Mouse (Mus musculus) midbrain, postnatal 0 days (tissue): ENCODE measurements around the gene Arhgap25. TPM values are rescaled to one million over a fixed set of nuclear protein-coding genes. Genes with fewer than 3 reads are reported as not detected.

Source experiments
- ATAC-seq: fragments of 200-750 bp; cut with Nextera tagmentation; 2 replicates; pipeline ENCODE4 v1.8.0; 2017; ENCODE audit warnings: moderate number of reproducible peaks, mild to moderate bottlenecking, moderate TSS enrichment, moderate library complexity; ENCODE audit not compliant: low FRiP score
- DNase-seq: peaks from one replicate; pipeline ENCODE4 v3.0.0-alpha.2; 2015; ENCODE audit warnings: low spot score
- H3K27ac ChIP-seq: fragments of 300-500 bp; sonication (generic); 2 replicates; pipeline ENCODE4 v1.5.1; 2014; ENCODE audit warnings: low read depth, mild to moderate bottlenecking, low read length, mixed read lengths
- H3K27me3 ChIP-seq: fragments of 300-500 bp; sonication (generic); 2 replicates; pipeline ENCODE4 v1.6.1; 2014; ENCODE audit warnings: low read length, control low read depth, mixed read lengths; ENCODE audit not compliant: insufficient read depth
- H3K36me3 ChIP-seq: fragments of 300-500 bp; sonication (generic); 2 replicates; pipeline ENCODE4 v1.6.1; 2014; ENCODE audit warnings: low read length, control low read depth, mixed read lengths; ENCODE audit not compliant: insufficient read depth
- H3K4me1 ChIP-seq: fragments of 300-500 bp; sonication (generic); 2 replicates; pipeline ENCODE4 v1.6.1; 2014; ENCODE audit warnings: mild to moderate bottlenecking, control low read depth, antibody characterized with exemption, low read length, mixed read lengths; ENCODE audit not compliant: insufficient read depth
- H3K4me2 ChIP-seq: fragments of 300-500 bp; sonication (generic); 2 replicates; pipeline ENCODE4 v1.6.1; 2014; ENCODE audit warnings: low read depth, mild to moderate bottlenecking, low read length, mixed read lengths; ENCODE audit not compliant: poor library complexity, severe bottlenecking
- H3K4me3 ChIP-seq: fragments of 300-500 bp; sonication (generic); 2 replicates; pipeline ENCODE4 v1.5.1; 2014; ENCODE audit warnings: low read depth, mild to moderate bottlenecking, low read length, moderate library complexity
- H3K9ac ChIP-seq: fragments of 300-500 bp; sonication (generic); replicated peaks from 2 replicates; pipeline ENCODE4 v1.6.1; 2014; ENCODE audit warnings: mild to moderate bottlenecking, low read length, moderate library complexity, mixed read lengths; ENCODE audit not compliant: poor library complexity, severe bottlenecking
- H3K9me3 ChIP-seq: fragments of 300-500 bp; sonication (generic); 2 replicates; pipeline ENCODE4 v1.6.1; 2016; ENCODE audit warnings: low read length, control low read depth
- CTCF ChIP-seq: IDR thresholded peaks from 2 replicates; pipeline ENCODE4 v1.5.1; 2016; ENCODE audit warnings: antibody characterized with exemption, mild to moderate bottlenecking
- WGBS: fragments of 180-500 bp; shearing (Covaris S2); extraction: QIAGEN DNeasy Blood & Tissue Kit; methylation state at CpG from one replicate; pipeline ENCODE4 v1.1.7; 2014; 5-methylcytosine and 5-hydroxymethylcytosine counted together
- polyA plus RNA-seq: library from polyadenylated mRNA; unstranded; fragments of >200 nt; fragmentation: Nextera tagmentation; extraction: Ambion mirVana; gene quantifications from 2 replicates; pipeline ENCODE4 v1.2.1, GENCODE M21; 2015
- total RNA-seq: library from RNA; depleted of rRNA; stranded (reverse); fragments of >200 nt; gene quantifications from 2 replicates; pipeline ENCODE4 v1.2.3, GENCODE M21; 2014

Arhgap25 gene
- total and polyA plus RNA-seq, 2 experiments from 2014 or later = 0.93 to 1.2 TPM

DNA sequence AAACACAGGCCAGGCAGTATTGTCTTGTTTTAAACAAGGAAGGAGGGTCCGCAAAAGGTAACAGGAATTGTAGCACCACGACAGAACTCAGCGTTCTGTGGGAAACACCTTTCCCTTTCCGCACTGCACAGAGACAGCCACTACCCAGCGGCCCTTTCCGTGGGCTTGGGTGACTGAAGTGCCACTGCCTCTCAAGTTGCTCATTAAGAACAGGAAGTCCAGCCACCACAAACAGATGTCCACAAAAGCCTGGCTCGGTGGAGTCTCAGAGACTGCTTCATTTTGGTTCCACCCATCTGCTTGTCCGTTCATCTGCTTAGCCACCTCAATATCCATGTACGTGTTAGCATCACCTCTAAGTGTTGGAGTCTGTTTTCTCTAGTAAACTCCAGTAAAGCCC lies 38.7 kb downstream of the Arhgap25 start:
- ATAC-seq (no peak), DNase-seq (no peak)
- 88% methylated on average over 9 of the region's 9 CpGs for WGBS
- H3K9me3 ChIP-seq = no peaks in the 10 kb centered on the region
- H3K4me2 ChIP-seq = no peak overlapping the region
- no peaks in the 10 kb centered on the region for H3K27me3 ChIP-seq
- no peak overlapping the region for H3K27ac ChIP-seq
- H3K36me3 ChIP-seq = no peaks in the 10 kb centered on the region
- H3K4me3 ChIP-seq = no peak overlapping the region
- H3K4me1 ChIP-seq = no peaks in the 10 kb centered on the region
- H3K9ac ChIP-seq = no peak overlapping the region
- TF ChIP-seq CTCF = no peak

DNA sequence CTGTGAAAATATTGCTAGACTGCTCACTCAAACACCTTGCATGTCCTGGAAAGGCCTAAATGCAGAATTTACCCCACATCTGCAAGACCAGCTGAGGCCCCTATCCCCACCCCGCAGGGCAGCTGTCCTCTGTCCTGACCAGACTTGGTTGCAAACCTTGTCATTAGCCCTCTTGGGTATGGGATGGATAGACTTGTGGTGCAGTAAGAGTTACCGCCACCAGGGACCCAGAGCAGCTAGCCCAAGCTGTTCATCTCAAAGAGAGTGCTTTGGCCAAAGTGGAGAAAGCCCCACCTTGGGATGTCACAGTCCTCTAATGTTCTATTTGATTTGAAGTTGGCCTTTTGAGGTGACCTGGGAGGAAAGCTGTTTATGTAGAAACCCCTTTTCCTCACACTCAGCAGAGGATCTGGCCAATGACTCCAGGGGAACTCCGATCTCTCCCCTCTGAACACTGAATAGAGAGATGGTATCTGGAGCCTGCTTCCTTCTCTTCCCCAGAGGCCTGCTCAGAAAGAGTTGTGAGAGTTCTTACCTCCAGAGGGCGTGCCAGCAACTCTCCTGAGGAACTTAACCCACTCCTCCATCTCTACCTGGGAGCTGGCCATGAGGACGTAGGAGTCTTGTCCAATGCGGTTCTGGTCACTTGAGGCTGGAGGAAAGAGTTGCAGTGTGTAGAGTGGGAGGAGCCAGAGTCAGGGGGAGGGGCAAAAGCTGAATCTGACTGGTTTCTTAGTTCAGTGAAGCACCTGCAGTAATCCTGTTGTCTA lies 45.2 kb downstream of the Arhgap25 start:
- no peaks in the 10 kb centered on the region for H3K4me1 ChIP-seq

DNA sequence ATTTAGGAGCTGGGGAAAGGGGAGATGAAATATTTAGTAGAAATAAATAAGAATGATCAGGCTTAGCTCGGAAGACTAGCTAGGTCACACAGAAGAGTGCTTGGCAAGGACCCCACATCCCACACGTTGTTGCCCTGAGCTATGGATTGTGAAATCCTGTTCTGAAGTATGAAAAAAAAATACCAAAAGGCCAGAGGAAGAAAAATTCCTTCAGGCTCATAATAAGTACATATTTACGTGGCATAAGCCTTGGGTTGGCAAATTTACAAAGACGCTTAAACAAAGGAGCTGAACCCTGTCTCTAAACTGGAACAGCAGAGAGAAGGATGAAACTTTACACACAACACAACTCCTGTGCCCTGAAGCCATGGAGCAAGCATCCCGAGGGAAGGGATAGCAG lies 48.3 kb downstream of the Arhgap25 start:
- H3K9me3 ChIP-seq = no peaks in the 10 kb centered on the region
- no peaks in the 10 kb centered on the region for H3K4me1 ChIP-seq
- no peak overlapping the region for H3K4me3 ChIP-seq
- no peak for ATAC-seq
- H3K4me2 ChIP-seq = no peak overlapping the region
- H3K27me3 ChIP-seq = no peaks in the 10 kb centered on the region
- no peaks in the 10 kb centered on the region for H3K36me3 ChIP-seq
- TF ChIP-seq CTCF = no peak
- no peak for DNase-seq
- H3K27ac ChIP-seq = no peak overlapping the region
- 70% methylated on average over 5 of the region's 5 CpGs for WGBS
- H3K9ac ChIP-seq = no peak overlapping the region

More for the DNA sequence above, 45.2 kb downstream of the Arhgap25 start:
- no peaks in the 10 kb centered on the region for H3K36me3 ChIP-seq
- H3K27me3 ChIP-seq = no peaks in the 10 kb centered on the region
- no peaks in the 10 kb centered on the region for H3K9me3 ChIP-seq
- 0 out of 2 replicates have a peak, but pooled peaks have one; percentile 2 for TF ChIP-seq CTCF
- ATAC-seq (no peak), DNase-seq (no peak)
- H3K27ac ChIP-seq = no peak overlapping the region
- H3K4me2 ChIP-seq = no peak overlapping the region
- WGBS = 68% methylated on average over 6 of the region's 6 CpGs
- H3K4me3 ChIP-seq = no peak overlapping the region
- no peak overlapping the region for H3K9ac ChIP-seq

DNA sequence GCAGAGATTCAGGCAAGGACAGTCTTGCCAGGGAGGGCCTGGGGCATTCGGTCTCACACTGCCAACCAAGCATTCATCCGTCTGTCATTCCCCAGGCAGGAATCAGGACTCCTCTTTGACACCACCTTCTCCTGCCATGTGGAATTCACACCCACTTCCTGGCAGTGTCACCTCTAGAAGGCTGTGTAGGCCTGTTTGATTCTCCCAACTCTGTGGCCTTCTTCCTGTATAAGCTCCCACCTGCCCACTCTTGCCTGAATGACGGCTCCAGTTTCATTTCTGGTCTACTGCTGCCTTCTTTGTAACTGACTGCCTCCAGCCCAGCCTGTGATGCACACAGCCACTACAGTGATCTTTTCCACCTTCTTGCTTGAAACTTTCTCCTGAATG lies 49.2 kb downstream of the Arhgap25 start:
- H3K4me3 ChIP-seq = no peak overlapping the region
- WGBS = 74% methylated on average over 3 of the region's 3 CpGs
- H3K9me3 ChIP-seq = no peaks in the 10 kb centered on the region
- no peaks in the 10 kb centered on the region for H3K36me3 ChIP-seq
- no peak overlapping the region for H3K4me2 ChIP-seq
- no peaks in the 10 kb centered on the region for H3K4me1 ChIP-seq
- H3K9ac ChIP-seq = no peak overlapping the region
- TF ChIP-seq CTCF = no peak
- no peaks in the 10 kb centered on the region for H3K27me3 ChIP-seq
- ATAC-seq = no peak
- no peak overlapping the region for H3K27ac ChIP-seq
- no peak for DNase-seq

DNA sequence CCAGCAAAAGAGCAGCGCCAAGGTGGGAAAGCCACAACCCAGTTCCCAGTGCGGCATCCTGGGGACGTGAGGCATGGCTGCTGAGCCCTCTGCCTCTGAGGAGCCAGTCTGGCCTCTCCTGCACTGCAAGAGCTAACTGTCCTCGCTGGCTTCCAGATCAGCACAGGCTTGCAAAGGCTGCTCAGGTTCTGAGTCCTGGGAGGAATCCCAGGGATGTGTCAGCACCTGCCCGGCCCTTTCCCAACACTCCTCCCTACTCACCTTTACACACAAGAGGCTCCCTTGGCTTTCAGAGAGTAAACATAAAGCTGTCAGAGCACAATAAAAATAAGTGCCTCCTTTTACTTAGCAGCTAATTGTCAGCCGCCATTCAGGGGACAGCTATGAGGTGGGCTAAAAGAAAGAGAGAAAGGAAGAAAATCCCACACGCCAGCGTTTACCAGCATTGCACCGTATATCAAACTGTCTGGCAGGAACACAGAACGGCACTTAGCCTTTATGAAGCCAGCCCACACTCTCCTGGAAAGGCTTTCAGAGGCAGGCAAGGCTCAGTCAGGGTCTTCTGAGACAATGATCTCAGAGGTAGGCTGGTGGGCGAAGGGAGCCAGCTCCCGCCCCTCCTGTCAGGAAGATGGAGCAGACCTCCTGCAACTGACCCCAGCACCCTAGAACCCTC lies 49.7 kb downstream of the Arhgap25 start:
- 72% methylated on average over 12 of the region's 12 CpGs for WGBS
- H3K27me3 ChIP-seq = no peaks in the 10 kb centered on the region
- no peak overlapping the region for H3K27ac ChIP-seq
- no peaks in the 10 kb centered on the region for H3K9me3 ChIP-seq
- ATAC-seq = no peak
- DNase-seq = no peak
- TF ChIP-seq CTCF = no peak
- no peaks in the 10 kb centered on the region for H3K4me1 ChIP-seq
- H3K4me2 ChIP-seq = no peak overlapping the region
- H3K4me3 ChIP-seq = no peak overlapping the region
- H3K36me3 ChIP-seq = no peaks in the 10 kb centered on the region
- H3K9ac ChIP-seq = no peak overlapping the region

DNA sequence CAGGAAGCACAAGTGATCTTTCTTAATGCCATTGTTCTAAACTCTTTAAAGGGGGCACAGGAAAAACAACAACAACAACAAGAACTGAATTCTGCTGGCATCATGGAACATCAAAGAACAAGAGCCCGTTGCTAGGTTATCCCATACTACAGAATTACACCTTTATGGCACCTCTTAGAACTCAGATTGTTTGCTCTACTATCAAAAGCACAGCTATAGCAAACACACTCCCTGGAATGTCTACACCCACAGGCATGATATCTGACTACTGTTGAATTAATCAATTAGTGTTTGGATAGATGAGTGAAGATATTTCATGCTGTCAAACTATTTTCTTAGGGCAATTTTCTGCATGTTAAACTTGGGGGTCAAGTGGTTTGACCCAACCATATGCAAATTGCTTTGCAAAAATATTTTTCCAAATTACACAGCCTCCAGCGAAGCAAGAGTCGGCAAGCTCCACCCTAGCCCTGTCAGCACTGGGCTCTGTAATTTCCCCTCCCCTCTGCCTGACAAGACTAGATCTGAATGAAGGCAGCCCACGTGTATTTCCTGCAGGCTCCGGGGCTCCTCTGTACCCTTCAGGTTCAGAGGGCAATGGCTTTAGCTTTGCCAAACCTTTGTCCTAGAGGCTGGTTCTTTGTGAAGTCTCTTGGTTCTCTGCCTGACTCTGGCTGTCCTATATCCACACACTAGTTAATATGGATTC lies 53.6 kb downstream of the Arhgap25 start:
- H3K9me3 ChIP-seq = no peaks in the 10 kb centered on the region
- no peaks in the 10 kb centered on the region for H3K4me1 ChIP-seq
- ATAC-seq = no peak
- H3K9ac ChIP-seq = no peak overlapping the region
- WGBS = 63% methylated on average over 5 of the region's 5 CpGs
- H3K4me3 ChIP-seq = no peak overlapping the region
- H3K27me3 ChIP-seq = no peaks in the 10 kb centered on the region
- no peak for TF ChIP-seq CTCF
- no peaks in the 10 kb centered on the region for H3K36me3 ChIP-seq
- no peak overlapping the region for H3K4me2 ChIP-seq
- H3K27ac ChIP-seq = no peak overlapping the region
- no peak for DNase-seq
